Mouse (Mus musculus) common myeloid progenitor, adult 5-6 weeks (primary cell): Measurements from ENCODE around the gene Rgs1. TPM values are rescaled to one million over a fixed set of nuclear protein-coding genes. Genes with fewer than 3 reads are reported as not detected.

Source experiments
- ATAC-seq: replicated peaks from 2 replicates; pipeline ENCODE4 v1.8.0; 2016; ENCODE audit warnings: low read depth, mild to moderate bottlenecking, moderate TSS enrichment, inconsistent platforms; ENCODE audit not compliant: poor library complexity, severe bottlenecking
- total RNA-seq: library from RNA; stranded (forward); fragments of 200-1000, 187-1606 nt; gene quantifications from 2 replicates; pipeline ENCODE4 v1.2.3, GENCODE M21; 2017

Gene Rgs1
- total RNA-seq, 1 experiment from 2014 or later = 575 TPM

- peak; percentile 82 for ATAC-seq
These were observed 48.5 kb downstream of the Rgs1 start for GRCm38 (mm10) chr1:144200496-144200895.

GRCm38 (mm10) chr1:144199538-144199937, 49.5 kb downstream of the Rgs1 start:
- peak; percentile 64 for ATAC-seq

- peak; percentile 51 for ATAC-seq
These were observed 51.4 kb downstream of the Rgs1 start for GRCm38 (mm10) chr1:144197684-144198083.

Other genes with a start within 250 kb of the Rgs1 start
- gene Rgs2, start 245.1 kb downstream of the Rgs1 start, total RNA-seq = 98.6 and 123 TPM in 2 replicates
- gene Rgs13, start 71.9 kb downstream of the Rgs1 start, total RNA-seq = not detected in 2 replicates